ENCODE assay signal across 9 mouse cellular contexts in genomic region chr1:153065473-153066386, GRCm38 (mm10).
DNase-seq lines count a peak whose midpoint lies in the region; ATAC-seq lines count a peak whose summit lies in the region.
"Had no signal": no experiment of that assay in that cellular context is flagged by ENCODE, and none has a peak within 500 bp of the region (broad histone marks: within the 10 kb centered on the region; RNA-seq: fewer than 3 reads in every experiment).

No protein-coding gene starts in this region.

- 90% methylated on average over 12 of the region's 12 CpGs for WGBS in midbrain, embryonic 10.5 days
- WGBS in midbrain, embryonic 16.5 days: 83% methylated on average over 12 of the region's 12 CpGs

- H3K9me3 ChIP-seq in midbrain, embryonic 10.5 days (replicated peaks): no peaks in the 10 kb centered on the region
- H3K9me3 ChIP-seq in midbrain, embryonic 16.5 days (replicated peaks; ENCODE audit: control insufficient read depth, low read length, poor library complexity, severe bottlenecking): no peaks in the 10 kb centered on the region
- H3K9me3 ChIP-seq: heart, embryonic 13.5 days had no signal

- no peak for DNase-seq in midbrain, embryonic 10.5 days (ENCODE audit: low spot score)
- peak; percentile 91 for DNase-seq in heart, adult 9 months (ENCODE audit: low spot score in 2 of 2)
- peak; percentile 53 to 84 for DNase-seq in kidney, postnatal 25 days
- DNase-seq in lung, postnatal 4 days: peak; percentile 75 to 92
- no peak for DNase-seq in natural killer cell, adult 2 months (ENCODE audit: low spot score in 2 of 2)
- no peak for DNase-seq in thymus, postnatal 10 days (ENCODE audit: low spot score in 2 of 2)

- H3K9ac ChIP-seq in midbrain, embryonic 16.5 days (ENCODE audit: low read depth, low read length): no peak overlapping the region
- H3K9ac ChIP-seq: heart, embryonic 13.5 days had no signal

- peaks cover 7% of the 10 kb centered on the region for H3K27me3 ChIP-seq in midbrain, embryonic 10.5 days (ENCODE audit: low read depth, poor library complexity, severe bottlenecking)
- H3K27me3 ChIP-seq in midbrain, embryonic 16.5 days (ENCODE audit: control insufficient read depth, insufficient read depth, low read depth, low read length): no peaks in the 10 kb centered on the region
- H3K27me3 ChIP-seq: heart, embryonic 13.5 days had no signal

- H3K27ac ChIP-seq in midbrain, embryonic 10.5 days (replicated peaks): peak overlapping the region; percentile 25; the same call in 1 of the 2 replicates
- no peak overlapping the region for H3K27ac ChIP-seq in midbrain, embryonic 16.5 days (ENCODE audit: low read length)
- H3K27ac ChIP-seq: heart, embryonic 13.5 days had no signal

- no peaks in the 10 kb centered on the region for H3K36me3 ChIP-seq in midbrain, embryonic 10.5 days
- no peaks in the 10 kb centered on the region for H3K36me3 ChIP-seq in midbrain, embryonic 16.5 days (ENCODE audit: control insufficient read depth, insufficient read depth, low read length)
- H3K36me3 ChIP-seq: heart, embryonic 13.5 days had no signal

- H3K4me2 ChIP-seq in midbrain, embryonic 16.5 days (ENCODE audit: low read length): no peak overlapping the region
- H3K4me2 ChIP-seq: heart, embryonic 13.5 days had no signal

- H3K4me3 ChIP-seq in midbrain, embryonic 10.5 days: no peak overlapping the region
- no peak overlapping the region for H3K4me3 ChIP-seq in midbrain, embryonic 16.5 days (ENCODE audit: low read depth, low read length)
- H3K4me3 ChIP-seq: heart, embryonic 13.5 days had no signal

- peaks cover 8% of the 10 kb centered on the region for H3K4me1 ChIP-seq in midbrain, embryonic 10.5 days
- H3K4me1 ChIP-seq in midbrain, embryonic 16.5 days (ENCODE audit: control insufficient read depth, insufficient read depth, low read length): no peaks in the 10 kb centered on the region; the same call in 1 of the 2 replicates
- H3K4me1 ChIP-seq: heart, embryonic 13.5 days had no signal

- no peak for ATAC-seq in midbrain, embryonic 16.5 days
- ATAC-seq in cerebellum, adult (ENCODE audit: insufficient number of reproducible peaks, low FRiP score, low TSS enrichment): peak; percentile 77

Comparison
In these comparisons a context has a peak if more than half of its experiments do, and no peak if none do; other contexts are left out.
1. DNase-seq: peak in heart, adult 9 months (2 of 2), kidney, postnatal 25 days (2 of 2) and lung, postnatal 4 days (2 of 2); none in midbrain, embryonic 10.5 days (single experiment), natural killer cell, adult 2 months (0 of 2) and thymus, postnatal 10 days (0 of 2).